Mouse (Mus musculus) MEL (cell line): Measurements from ENCODE around the gene Pigp. TPM values are rescaled to one million over a fixed set of nuclear protein-coding genes. Genes with fewer than 3 reads are reported as not detected.

Experiments
- DNase-seq: peaks from one replicate; pipeline ENCODE4 v3.0.0; 2011; ENCODE audit warnings: low read depth, low spot score
- H3K27ac ChIP-seq: 2 replicates; pipeline ENCODE4 v1.5.1; 2012; ENCODE audit warnings: low read depth, mild to moderate bottlenecking, control low read depth, low read length, moderate library complexity; ENCODE audit not compliant: control insufficient read depth
- H3K27me3 ChIP-seq, 2 experiments: fragments of 150-350 bp in 1 of 2; sonication (generic) in 1 of 2; 2 replicates each; pipeline ENCODE4 v1.6.1; 2012; ENCODE audit warnings: low read length in 2 of 2, mild to moderate bottlenecking in 2 of 2, improper control_type of control experiment in 1 of 2, moderate library complexity in 1 of 2; ENCODE audit not compliant: insufficient read depth in 2 of 2, control insufficient read depth in 1 of 2
- H3K36me3 ChIP-seq, 2 experiments: 2 replicates each; pipeline ENCODE4 v1.6.1; 2012 to 2014; ENCODE audit warnings: low read length in 2 of 2, improper control_type of control experiment in 1 of 2, inconsistent platforms in 1 of 2, mild to moderate bottlenecking in 1 of 2; ENCODE audit not compliant: insufficient read depth in 2 of 2, control insufficient read depth in 1 of 2
- H3K4me1 ChIP-seq, 2 experiments: fragments of 150-350 bp in 1 of 2; sonication (generic) in 1 of 2; 2 replicates each; pipeline ENCODE4 v1.6.1; 2012; ENCODE audit warnings: low read length in 2 of 2, improper control_type of control experiment in 1 of 2, mild to moderate bottlenecking in 1 of 2; ENCODE audit not compliant: insufficient read depth in 2 of 2, control insufficient read depth in 1 of 2
- H3K4me3 ChIP-seq, 2 experiments: fragments of 150-350 bp in 1 of 2; sonication (generic) in 1 of 2; 2 replicates each; pipeline ENCODE4 v1.5.1; 2012; ENCODE audit warnings: low read depth in 2 of 2, low read length in 2 of 2, mild to moderate bottlenecking in 2 of 2, moderate library complexity in 2 of 2, control low read depth in 1 of 2, improper control_type of control experiment in 1 of 2; ENCODE audit not compliant: control insufficient read depth in 1 of 2, insufficient read depth in 1 of 2
- H3K79me2 ChIP-seq: 2 replicates; pipeline ENCODE4 v1.6.1; 2012; ENCODE audit warnings: mild to moderate bottlenecking, low read length, moderate library complexity; ENCODE audit not compliant: control insufficient read depth, poor library complexity, insufficient read depth
- H3K9ac ChIP-seq: 2 replicates; pipeline ENCODE4 v1.6.1; 2012; ENCODE audit warnings: low read depth, mild to moderate bottlenecking, control low read depth, low read length, moderate library complexity; ENCODE audit not compliant: control insufficient read depth, poor library complexity, severe bottlenecking
- H3K9me3 ChIP-seq: fragments of 150-350 bp; sonication (generic); replicated peaks from 2 replicates; pipeline ENCODE4 v1.6.1; 2012; ENCODE audit warnings: mild to moderate bottlenecking, low read length, improper control_type of control experiment, moderate library complexity; ENCODE audit not compliant: insufficient read depth
- BHLHE40 ChIP-seq: IDR thresholded peaks from 2 replicates; pipeline ENCODE4 v1.6.1; 2012; ENCODE audit warnings: low read depth, mild to moderate bottlenecking, inconsistent platforms, low read length, improper control_type of control experiment, borderline replicate concordance
- CHD2 ChIP-seq: IDR thresholded peaks from 2 replicates; pipeline ENCODE4 v1.6.1; 2011; ENCODE audit warnings: low read length, improper control_type of control experiment
- ELF1 ChIP-seq: IDR thresholded peaks from 2 replicates; pipeline ENCODE4 v1.6.1; 2014; ENCODE audit warnings: low read depth, mild to moderate bottlenecking, inconsistent platforms, low read length, improper control_type of control experiment, moderate library complexity
- EP300 ChIP-seq, 2 experiments: IDR thresholded peaks; 2 replicates each; pipeline ENCODE4 v1.6.1; 2011; ENCODE audit warnings: improper control_type of control experiment in 2 of 2, low read length in 2 of 2, low read depth in 1 of 2, mild to moderate bottlenecking in 1 of 2
- HCFC1 ChIP-seq: IDR thresholded peaks from 2 replicates; pipeline ENCODE4 v1.6.1; 2012; ENCODE audit warnings: low read depth, mild to moderate bottlenecking, inconsistent platforms, low read length, improper control_type of control experiment, moderate library complexity
- JUND ChIP-seq: IDR thresholded peaks from 2 replicates; pipeline ENCODE4 v1.6.1; 2011; ENCODE audit warnings: low read depth, mild to moderate bottlenecking, improper control_type of control experiment, low read length
- MAFK ChIP-seq: IDR thresholded peaks from 2 replicates; pipeline ENCODE4 v1.6.1; 2011; ENCODE audit warnings: low read depth, mild to moderate bottlenecking, low read length, improper control_type of control experiment, borderline replicate concordance
- MAX ChIP-seq: IDR thresholded peaks from 2 replicates; pipeline ENCODE4 v1.6.1; 2011; ENCODE audit warnings: low read length, improper control_type of control experiment
- MEF2A ChIP-seq: IDR thresholded peaks from 2 replicates; pipeline ENCODE4 v1.6.1; 2014; ENCODE audit warnings: low read depth, mild to moderate bottlenecking, inconsistent platforms, low read length, improper control_type of control experiment; ENCODE audit not compliant: poor library complexity, insufficient replicate concordance, severe bottlenecking; ENCODE audit errors: extremely low read depth
- MXI1 ChIP-seq: IDR thresholded peaks from 2 replicates; pipeline ENCODE4 v1.6.1; 2011; ENCODE audit warnings: mild to moderate bottlenecking, low read depth, low read length, improper control_type of control experiment
- NELFE ChIP-seq: IDR thresholded peaks from 2 replicates; pipeline ENCODE4 v1.6.1; 2011; ENCODE audit warnings: low read depth, low read length, improper control_type of control experiment
- POLR2AphosphoS5 ChIP-seq: IDR thresholded peaks from 2 replicates; pipeline ENCODE4 v1.6.1; 2012; ENCODE audit warnings: low read depth, borderline replicate concordance, mild to moderate bottlenecking, inconsistent platforms, low read length, moderate library complexity, mixed read lengths
- RAD21 ChIP-seq: IDR thresholded peaks from 2 replicates; pipeline ENCODE4 v1.6.1; 2011; ENCODE audit warnings: mild to moderate bottlenecking, low read depth, low read length, improper control_type of control experiment
- SIN3A ChIP-seq: IDR thresholded peaks from 2 replicates; pipeline ENCODE4 v1.6.1; 2012; ENCODE audit warnings: low read length, improper control_type of control experiment, inconsistent platforms
- TAL1 ChIP-seq: IDR thresholded peaks from 2 replicates; pipeline ENCODE4 v1.6.1; 2012; ENCODE audit warnings: mild to moderate bottlenecking, inconsistent platforms, low read length, moderate library complexity, mixed read lengths
- TCF12 ChIP-seq: IDR thresholded peaks from 2 replicates; pipeline ENCODE4 v1.6.1; 2014; ENCODE audit warnings: low read depth, mild to moderate bottlenecking, inconsistent platforms, low read length, improper control_type of control experiment, moderate library complexity
- UBTF ChIP-seq: IDR thresholded peaks from 2 replicates; pipeline ENCODE4 v1.6.1; 2012; ENCODE audit warnings: low read depth, mild to moderate bottlenecking, inconsistent platforms, low read length, improper control_type of control experiment, moderate library complexity, borderline replicate concordance; ENCODE audit not compliant: insufficient read depth
- USF2 ChIP-seq, 2 experiments: IDR thresholded peaks; 2 replicates each; pipeline ENCODE4 v1.6.1; 2011 to 2012; ENCODE audit warnings: improper control_type of control experiment in 2 of 2, low read length in 2 of 2, borderline replicate concordance in 1 of 2, inconsistent platforms in 1 of 2, low read depth in 1 of 2, mild to moderate bottlenecking in 1 of 2; ENCODE audit not compliant: insufficient read depth in 1 of 2
- ZC3H11A ChIP-seq: IDR thresholded peaks from 2 replicates; pipeline ENCODE4 v1.6.1; 2012; ENCODE audit warnings: low read depth, mild to moderate bottlenecking, inconsistent platforms, low read length, improper control_type of control experiment
- ZKSCAN1 ChIP-seq: IDR thresholded peaks from 2 replicates; pipeline ENCODE4 v1.6.1; 2012; ENCODE audit warnings: low read depth, mild to moderate bottlenecking, inconsistent platforms, low read length, improper control_type of control experiment, moderate library complexity
- ZMIZ1 ChIP-seq: IDR thresholded peaks from 2 replicates; pipeline ENCODE4 v1.6.1; 2012; ENCODE audit warnings: low read depth, mild to moderate bottlenecking, inconsistent platforms, low read length, improper control_type of control experiment, moderate library complexity
- ZNF384 ChIP-seq: IDR thresholded peaks from 2 replicates; pipeline ENCODE4 v1.6.1; 2012; ENCODE audit warnings: low read depth, mild to moderate bottlenecking, inconsistent platforms, low read length, improper control_type of control experiment
- polyA plus RNA-seq, 2 experiments: library from polyadenylated mRNA; stranded (reverse) in 1 of 2; unstranded in 1 of 2; fragments of >175 nt in 1 of 2; fragments of >200 nt in 1 of 2; gene quantifications; 2 replicates each; pipeline versions ENCODE4 v1.2.1 to v1.2.4; 2012; ENCODE audit warnings: low replicate concordance in 2 of 2, low read depth in 1 of 2; ENCODE audit not compliant: insufficient read length in 2 of 2, insufficient read depth in 1 of 2, missing spikeins in 1 of 2
- total RNA-seq: library from RNA; depleted of rRNA; stranded (reverse); fragments of 300-350 nt; gene quantifications from 2 replicates; pipeline ENCODE4 v1.2.3, GENCODE M21; 2012

The Pigp gene
- total and polyA plus RNA-seq, 3 experiments = 27.1 to 47.3 TPM; not detected in 1

- no peak for TF ChIP-seq RAD21
Measured at GRCm38 (mm10) chr16:94411287-94411686, 39.6 kb upstream of the Pigp start (continued).

- peaks cover 0 to 4% of the 10 kb centered on the region in 2 experiments; a peak in 2 of 4 replicates for H3K36me3 ChIP-seq
- H3K79me2 ChIP-seq = peaks cover 3% of the 10 kb centered on the region; the same call in 1 of the 2 replicates
- no peaks in the 10 kb centered on the region; a peak in 1 of 4 replicates for H3K4me1 ChIP-seq
- TF ChIP-seq NELFE (no peak), TAL1 (no peak), SIN3A (no peak), MAFK (no peak), UBTF (no peak), EP300 (IDR thresholded peaks at IDR 0.05; ENCODE audit: low read depth in 1 of 2, low read length in 2 of 2) (no peak)
- TF ChIP-seq, all 39 proteins: peak for 0
- Histone ChIP-seq H3K27ac (no peak overlapping the region), H3K9me3 (no peaks in the 10 kb centered on the region), H3K4me3 (no peak overlapping the region), H3K27me3 (no peaks in the 10 kb centered on the region), H3K9ac (no peak overlapping the region)
- DNase-seq = no peak
Measured at GRCm38 (mm10) chr16:94402185-94402584, 30.5 kb upstream of the Pigp start.

- H3K9ac ChIP-seq = no peak overlapping the region
- no peaks in the 10 kb centered on the region for H3K9me3 ChIP-seq
- DNase-seq = no peak
- no peak overlapping the region for H3K4me3 ChIP-seq
- no peaks in the 10 kb centered on the region for H3K27me3 ChIP-seq
- no peaks in the 10 kb centered on the region; a peak in 1 of 4 replicates for H3K4me1 ChIP-seq
- no peak for TF ChIP-seq EP300 (IDR thresholded peaks at IDR 0.05; ENCODE audit: low read depth in 1 of 2, low read length in 2 of 2)
- TF ChIP-seq JUND = no peak
- no peak for TF ChIP-seq ZKSCAN1
- TF ChIP-seq ZNF384 = no peak
- TF ChIP-seq HCFC1 = no peak
- TF ChIP-seq MAFK = no peak
- TF ChIP-seq ZC3H11A = no peak
- no peak for TF ChIP-seq TAL1
- TF ChIP-seq BHLHE40 = no peak
- TF ChIP-seq ZMIZ1 = no peak
- TF ChIP-seq MEF2A = no peak
- no peak for TF ChIP-seq CHD2
- TF ChIP-seq MAX = no peak
- no peak for TF ChIP-seq USF2 (IDR thresholded peaks at IDR 0.05; ENCODE audit: borderline replicate concordance in 1 of 2, insufficient read depth in 1 of 2, low read depth in 1 of 2, low read length in 2 of 2)
- TF ChIP-seq ELF1 = no peak
- TF ChIP-seq MXI1 = no peak
- no peak for TF ChIP-seq TCF12
- TF ChIP-seq POLR2AphosphoS5 = no peak
- H3K36me3 ChIP-seq = peaks cover 0 to 4% of the 10 kb centered on the region in 2 experiments; a peak in 2 of 4 replicates
- H3K27ac ChIP-seq = no peak overlapping the region
- peaks cover 3% of the 10 kb centered on the region; the same call in 1 of the 2 replicates for H3K79me2 ChIP-seq
Measured at GRCm38 (mm10) chr16:94401636-94402035, 30.0 kb upstream of the Pigp start.
